Mouse (Mus musculus) forebrain, embryonic 10.5 days (tissue): ENCODE data around the gene Lrrc7. TPM values are rescaled to one million over a fixed set of nuclear protein-coding genes. Genes with fewer than 3 reads are reported as not detected.
"Not testable (repeated sequence)": the region's sequence is repeated elsewhere in the genome, so short reads cannot be mapped to it uniquely, and the experiment has no call there.

Experiments
- DNase-seq: peaks from one replicate; pipeline ENCODE4 v3.0.0-alpha.2; 2017; ENCODE audit warnings: low spot score; ENCODE audit errors: extremely low spot score
- H3K27ac ChIP-seq: fragments of 300-500 bp; sonication (generic); 2 replicates; pipeline ENCODE4 v1.5.1; 2016; ENCODE audit warnings: mild to moderate bottlenecking
- H3K27me3 ChIP-seq: fragments of 300-500 bp; sonication (generic); 2 replicates; pipeline ENCODE4 v1.6.1; 2016; ENCODE audit warnings: mild to moderate bottlenecking; ENCODE audit not compliant: poor library complexity, severe bottlenecking
- H3K36me3 ChIP-seq: fragments of 300-500 bp; sonication (generic); replicated peaks from 2 replicates; pipeline ENCODE4 v1.6.1; 2016; ENCODE audit warnings: mild to moderate bottlenecking, moderate library complexity
- H3K4me1 ChIP-seq: fragments of 300-500 bp; sonication (generic); 2 replicates; pipeline ENCODE4 v1.6.1; 2016
- H3K4me3 ChIP-seq: fragments of 300-500 bp; sonication (generic); 2 replicates; pipeline ENCODE4 v1.5.1; 2016; ENCODE audit warnings: mild to moderate bottlenecking, moderate library complexity
- H3K9me3 ChIP-seq: fragments of 300-500 bp; sonication (generic); 2 replicates; pipeline ENCODE4 v1.6.1; 2016; ENCODE audit warnings: mild to moderate bottlenecking, moderate library complexity
- WGBS: fragments of 180-500 bp; shearing (Covaris S2); methylation state at CpG from one replicate; pipeline ENCODE4 v1.1.7; 2016; 5-methylcytosine and 5-hydroxymethylcytosine counted together
- polyA plus RNA-seq: library from polyadenylated mRNA; unstranded; fragments of >200 nt; fragmentation: Nextera tagmentation; extraction: Ambion mirVana; gene quantifications from 2 replicates; pipeline ENCODE4 v1.2.1, GENCODE M21; 2016

The Lrrc7 gene
- polyA plus RNA-seq, 1 experiment from 2014 or later, result 0.60 TPM

GRCm38 (mm10) chr3:158140629-158141028 lies 421.4 kb downstream of the Lrrc7 start:
- H3K4me3 ChIP-seq, result no peak overlapping the region
- DNase-seq, result no peak
- H3K36me3 ChIP-seq, result no peaks in the 10 kb centered on the region
- WGBS, result 85% methylated on average over 1 of the region's 1 CpGs
- no peaks in the 10 kb centered on the region for H3K9me3 ChIP-seq
- no peaks in the 10 kb centered on the region for H3K27me3 ChIP-seq
- H3K27ac ChIP-seq, result no peak overlapping the region
- H3K4me1 ChIP-seq, result no peaks in the 10 kb centered on the region

DNA sequence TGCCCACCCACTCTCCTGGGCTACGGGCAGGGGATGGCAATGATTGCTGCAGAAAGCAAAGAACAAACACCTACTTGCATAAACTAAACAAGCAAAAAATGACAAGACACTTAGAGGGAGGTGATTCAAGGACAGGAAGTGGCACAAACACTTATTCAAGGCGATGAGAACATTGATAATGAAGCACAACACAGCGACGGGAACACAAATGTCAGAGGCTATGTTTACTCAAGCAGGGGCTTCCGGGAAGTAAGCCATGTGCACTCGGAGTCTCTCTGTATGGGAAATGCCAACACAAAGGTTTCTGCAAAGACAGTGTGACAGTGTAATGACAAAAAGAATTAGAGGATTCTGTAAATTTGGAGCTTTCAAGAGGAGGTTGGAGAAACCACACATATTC lies 424.2 kb downstream of the Lrrc7 start:
- no peaks in the 10 kb centered on the region for H3K36me3 ChIP-seq
- no peak overlapping the region for H3K4me3 ChIP-seq
- no peak overlapping the region for H3K27ac ChIP-seq
- DNase-seq, result no peak
- H3K4me1 ChIP-seq, result no peaks in the 10 kb centered on the region
- H3K9me3 ChIP-seq, result no peaks in the 10 kb centered on the region
- H3K27me3 ChIP-seq, result no peaks in the 10 kb centered on the region
- 77% methylated on average over 6 of the region's 6 CpGs for WGBS

DNA sequence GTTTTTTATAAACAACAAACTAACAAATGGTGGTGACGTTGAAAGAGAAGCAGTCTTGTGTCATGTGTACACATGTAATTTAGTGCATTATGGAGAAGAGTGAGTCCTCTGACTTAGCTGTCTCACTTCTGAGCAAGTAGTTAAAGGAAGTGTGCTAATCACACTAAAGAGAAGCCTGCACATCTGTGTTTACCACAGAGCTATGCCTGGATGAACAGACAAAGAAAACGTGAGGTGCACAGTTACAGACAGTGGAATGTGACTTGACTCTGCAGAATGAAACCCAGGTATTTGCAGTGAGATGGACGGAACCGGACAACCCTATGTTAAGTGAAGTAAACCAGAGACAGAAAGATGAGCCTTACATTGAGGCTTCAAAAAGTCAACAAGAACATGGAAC lies 430.3 kb downstream of the Lrrc7 start:
- H3K9me3 ChIP-seq, result no peaks in the 10 kb centered on the region
- 84% methylated on average over 4 of the region's 4 CpGs for WGBS
- no peak overlapping the region for H3K27ac ChIP-seq
- no peak overlapping the region for H3K4me3 ChIP-seq
- DNase-seq, result no peak
- no peaks in the 10 kb centered on the region for H3K4me1 ChIP-seq
- H3K27me3 ChIP-seq, result no peaks in the 10 kb centered on the region
- no peaks in the 10 kb centered on the region for H3K36me3 ChIP-seq

GRCm38 (mm10) chr3:158131233-158131632 lies 430.8 kb downstream of the Lrrc7 start:
- no peak for DNase-seq
- H3K27ac ChIP-seq, result no peak overlapping the region
- H3K4me3 ChIP-seq, result no peak overlapping the region
- H3K4me1 ChIP-seq, result no peaks in the 10 kb centered on the region
- H3K9me3 ChIP-seq, result no peaks in the 10 kb centered on the region
- no peaks in the 10 kb centered on the region for H3K36me3 ChIP-seq
- no peaks in the 10 kb centered on the region for H3K27me3 ChIP-seq

DNA sequence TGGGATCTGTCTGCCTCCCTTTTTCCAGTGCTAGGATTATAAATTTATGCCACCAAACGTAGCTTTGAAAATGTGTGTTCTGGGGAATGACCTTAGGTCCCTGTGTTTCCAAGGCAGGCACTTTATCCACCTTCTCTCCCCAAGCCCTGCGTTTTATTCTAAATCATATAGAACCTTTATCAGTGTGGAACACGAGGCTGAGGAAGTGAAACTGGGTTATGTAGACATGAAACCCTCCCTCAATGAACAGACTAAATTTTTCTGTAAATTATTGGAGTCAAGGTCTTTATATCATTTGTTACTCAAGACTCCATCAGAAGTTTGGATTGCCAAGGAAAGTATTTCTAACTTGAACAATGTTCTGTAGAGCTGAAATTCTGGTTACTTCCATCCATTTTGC lies 439.1 kb downstream of the Lrrc7 start:
- H3K4me3 ChIP-seq, result no peak overlapping the region
- no peaks in the 10 kb centered on the region for H3K4me1 ChIP-seq
- no peak overlapping the region for H3K27ac ChIP-seq
- WGBS, result 83% methylated on average over 3 of the region's 3 CpGs
- H3K27me3 ChIP-seq, result no peaks in the 10 kb centered on the region
- H3K9me3 ChIP-seq, result no peaks in the 10 kb centered on the region
- DNase-seq, result no peak
- no peaks in the 10 kb centered on the region for H3K36me3 ChIP-seq

- WGBS, result 81% methylated on average over 1 of the region's 1 CpGs
Observed at GRCm38 (mm10) chr3:158105260-158105659, 456.8 kb downstream of the Lrrc7 start.

GRCm38 (mm10) chr3:158103467-158103866 lies 458.6 kb downstream of the Lrrc7 start:
- WGBS, result 86% methylated on average over 2 of the region's 2 CpGs
- Histone ChIP-seq H3K4me1 (no peaks in the 10 kb centered on the region), H3K36me3 (no peaks in the 10 kb centered on the region), H3K4me3 (no peak overlapping the region), H3K27me3 (no peaks in the 10 kb centered on the region), H3K9me3 (no peaks in the 10 kb centered on the region), H3K27ac (no peak overlapping the region)
- no peak for DNase-seq

More at GRCm38 (mm10) chr3:158105260-158105659, 456.8 kb downstream of the Lrrc7 start:
- H3K4me3 ChIP-seq, result no peak overlapping the region
- H3K27ac ChIP-seq, result no peak overlapping the region
- no peaks in the 10 kb centered on the region for H3K4me1 ChIP-seq
- no peaks in the 10 kb centered on the region for H3K9me3 ChIP-seq
- no peak for DNase-seq
- no peaks in the 10 kb centered on the region for H3K27me3 ChIP-seq
- no peaks in the 10 kb centered on the region for H3K36me3 ChIP-seq

- H3K9me3 ChIP-seq, H3K27ac ChIP-seq, H3K4me3 ChIP-seq, H3K4me1 ChIP-seq, H3K36me3 ChIP-seq, H3K27me3 ChIP-seq, DNase-seq: not testable (repeated sequence)
- 83% methylated on average over 1 of the region's 1 CpGs for WGBS
Observed at GRCm38 (mm10) chr3:158102530-158102929, 459.5 kb downstream of the Lrrc7 start.

- not testable (repeated sequence) for H3K4me3 ChIP-seq, H3K27me3 ChIP-seq, H3K9me3 ChIP-seq, H3K4me1 ChIP-seq, H3K36me3 ChIP-seq, DNase-seq, H3K27ac ChIP-seq
- WGBS, result 91% methylated on average over 8 of the region's 10 CpGs
Observed at GRCm38 (mm10) chr3:158102043-158102442, 460.0 kb downstream of the Lrrc7 start.

DNA sequence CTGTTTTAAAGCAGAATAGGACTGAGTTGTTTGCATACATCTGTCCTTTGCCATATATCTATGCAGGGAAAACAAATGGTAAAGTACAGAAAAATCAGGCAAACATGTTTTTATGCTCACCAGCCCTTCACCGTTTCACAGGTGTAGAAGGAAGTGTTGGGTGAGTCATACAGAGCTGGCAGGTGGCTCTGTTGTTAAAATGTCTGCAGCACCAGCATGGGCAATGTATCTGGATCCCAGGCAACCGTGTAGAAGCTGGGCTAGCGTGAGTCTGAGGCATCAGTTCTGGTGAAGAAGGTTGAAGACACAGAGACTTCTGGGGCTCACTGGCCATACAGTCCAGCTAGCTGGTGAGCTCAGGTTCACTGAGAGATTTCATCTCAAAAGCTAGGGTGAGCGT lies 468.1 kb downstream of the Lrrc7 start:
- WGBS, result 88% methylated on average over 4 of the region's 4 CpGs
- H3K9me3 ChIP-seq, result no peaks in the 10 kb centered on the region
- H3K4me1 ChIP-seq, result no peaks in the 10 kb centered on the region
- H3K27ac ChIP-seq, result no peak overlapping the region
- H3K36me3 ChIP-seq, result no peaks in the 10 kb centered on the region
- H3K4me3 ChIP-seq, result no peak overlapping the region
- H3K27me3 ChIP-seq, result no peaks in the 10 kb centered on the region
- DNase-seq, result no peak

DNA sequence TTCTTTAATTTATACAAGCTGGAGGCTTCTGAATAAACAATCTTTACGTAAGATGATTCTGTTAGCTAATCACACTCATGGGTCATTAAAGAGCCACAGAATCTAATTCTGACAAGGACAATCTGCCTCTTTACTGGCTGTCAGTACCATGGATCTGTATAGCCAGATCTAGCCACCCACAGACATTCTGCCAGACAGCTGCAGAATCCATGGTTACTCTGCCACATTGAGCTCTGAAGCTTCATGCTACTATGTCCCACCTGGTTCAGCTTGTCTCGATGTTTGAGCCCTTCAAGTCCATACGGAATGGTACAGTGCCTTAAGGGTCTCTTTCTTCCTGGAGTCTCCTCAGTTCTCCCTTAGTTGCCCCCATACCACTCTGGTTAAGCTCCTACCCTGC lies 470.4 kb downstream of the Lrrc7 start:
- no peaks in the 10 kb centered on the region for H3K4me1 ChIP-seq
- 82% methylated on average over 3 of the region's 3 CpGs for WGBS

DNA sequence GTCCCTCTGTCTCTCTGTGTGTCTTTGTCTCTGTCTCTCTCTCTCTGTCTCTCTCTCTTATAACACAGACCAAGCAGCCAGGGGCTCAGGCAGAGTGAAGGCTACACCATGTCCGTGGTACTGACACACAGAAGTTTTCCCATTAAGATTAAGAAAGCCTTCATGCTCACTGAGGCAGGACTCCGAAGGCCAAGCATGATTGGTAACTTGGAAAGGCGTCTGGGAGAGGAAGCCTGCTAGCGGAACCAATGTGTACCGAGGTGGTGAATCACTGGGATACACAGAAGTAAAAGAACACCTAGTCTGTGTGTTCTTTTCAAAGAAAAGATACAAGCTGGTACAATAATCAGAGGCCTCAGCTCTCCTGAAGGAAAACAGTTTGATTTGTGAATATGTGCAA lies 484.2 kb downstream of the Lrrc7 start:
- H3K9me3 ChIP-seq, result no peaks in the 10 kb centered on the region
- H3K4me3 ChIP-seq, result no peak overlapping the region
- no peaks in the 10 kb centered on the region for H3K4me1 ChIP-seq
- no peak for DNase-seq
- H3K27me3 ChIP-seq, result no peaks in the 10 kb centered on the region
- H3K36me3 ChIP-seq, result no peaks in the 10 kb centered on the region
- WGBS, result 81% methylated on average over 5 of the region's 5 CpGs
- H3K27ac ChIP-seq, result no peak overlapping the region

More for the DNA sequence above, 470.4 kb downstream of the Lrrc7 start:
- Histone ChIP-seq H3K4me3 (no peak overlapping the region), H3K27ac (no peak overlapping the region), H3K36me3 (no peaks in the 10 kb centered on the region), H3K27me3 (no peaks in the 10 kb centered on the region), H3K9me3 (no peaks in the 10 kb centered on the region)
- no peak for DNase-seq

GRCm38 (mm10) chr3:158077380-158077772 lies 484.6 kb downstream of the Lrrc7 start:
- no peaks in the 10 kb centered on the region for H3K9me3 ChIP-seq
- H3K4me3 ChIP-seq, result no peak overlapping the region
- no peaks in the 10 kb centered on the region for H3K4me1 ChIP-seq
- 61% methylated on average over 1 of the region's 1 CpGs for WGBS
- no peaks in the 10 kb centered on the region for H3K36me3 ChIP-seq
- H3K27me3 ChIP-seq, result no peaks in the 10 kb centered on the region
- no peak overlapping the region for H3K27ac ChIP-seq
- DNase-seq, result no peak

- Histone ChIP-seq H3K4me1 (no peaks in the 10 kb centered on the region), H3K36me3 (no peaks in the 10 kb centered on the region), H3K27me3 (no peaks in the 10 kb centered on the region), H3K27ac (no peak overlapping the region), H3K4me3 (no peak overlapping the region), H3K9me3 (no peaks in the 10 kb centered on the region)
- DNase-seq, result no peak
- 47% methylated on average over 4 of the region's 4 CpGs for WGBS
Observed at GRCm38 (mm10) chr3:158076685-158077379, 485.2 kb downstream of the Lrrc7 start.
